Mouse (Mus musculus) bone marrow macrophage, adult 2 months (primary cell): ENCODE measurements around the gene Rho. TPM values are rescaled to one million over a fixed set of nuclear protein-coding genes. Genes with fewer than 3 reads are reported as not detected.

Experiments
- H3K27ac ChIP-seq: 2 replicates; pipeline ENCODE4 v1.5.1; 2012; ENCODE audit warnings: low read depth, low read length; ENCODE audit not compliant: insufficient read depth
- H3K4me1 ChIP-seq: 2 replicates; pipeline ENCODE4 v1.6.1; 2012; ENCODE audit warnings: low read length; ENCODE audit not compliant: control insufficient read depth, insufficient read depth
- H3K4me3 ChIP-seq: 2 replicates; pipeline ENCODE4 v1.5.1; 2012; ENCODE audit warnings: mild to moderate bottlenecking, low read length, moderate library complexity; ENCODE audit not compliant: insufficient read depth
- CTCF ChIP-seq: IDR thresholded peaks from 2 replicates; pipeline ENCODE4 v1.5.1; 2012; ENCODE audit warnings: low read depth, mild to moderate bottlenecking, low read length, moderate library complexity
- POLR2A ChIP-seq: IDR thresholded peaks from 2 replicates; pipeline ENCODE4 v1.6.1; 2012; ENCODE audit warnings: mild to moderate bottlenecking, low read depth, low read length, borderline replicate concordance
- polyA plus RNA-seq: library from polyadenylated mRNA; stranded (reverse); fragments of >200 nt; gene quantifications from 2 replicates; pipeline ENCODE4 v1.2.4, GENCODE M21; 2012; ENCODE audit not compliant: missing spikeins, insufficient read depth, insufficient read length

The Rho gene
- polyA plus RNA-seq, 1 experiment = not detected

DNA sequence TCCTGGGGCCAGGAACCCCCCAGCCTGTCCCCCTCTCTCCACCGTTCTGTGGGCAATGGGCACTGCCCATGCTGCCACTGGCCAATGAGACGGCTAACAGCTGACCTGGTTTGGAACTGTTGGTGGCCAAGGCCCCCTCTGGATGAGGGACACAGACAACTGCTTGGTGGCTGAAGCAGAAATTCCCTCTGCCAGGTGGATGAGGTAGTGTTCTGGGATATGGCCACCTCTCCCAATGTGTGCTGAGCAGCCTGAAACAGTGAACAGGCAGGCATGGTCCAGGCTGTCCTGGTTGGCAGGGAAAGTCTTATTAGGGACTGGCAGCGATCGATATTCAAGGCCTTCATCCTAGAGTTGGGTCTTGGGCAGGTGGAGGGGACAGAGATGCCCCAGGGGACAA, 23.6 kb downstream of the Rho start:
- peaks cover 7% of the 10 kb centered on the region for H3K4me1 ChIP-seq

GRCm38 (mm10) chr6:115955664-115956063, 24.1 kb downstream of the Rho start:
- TF ChIP-seq POLR2A (no peak), CTCF (no peak)
- no peak overlapping the region for H3K4me3 ChIP-seq
- peaks cover 7% of the 10 kb centered on the region for H3K4me1 ChIP-seq
- no peak overlapping the region for H3K27ac ChIP-seq

More for the DNA sequence above, 23.6 kb downstream of the Rho start:
- TF ChIP-seq POLR2A = no peak
- TF ChIP-seq CTCF = no peak
- Histone ChIP-seq H3K27ac (no peak overlapping the region), H3K4me3 (no peak overlapping the region)

DNA sequence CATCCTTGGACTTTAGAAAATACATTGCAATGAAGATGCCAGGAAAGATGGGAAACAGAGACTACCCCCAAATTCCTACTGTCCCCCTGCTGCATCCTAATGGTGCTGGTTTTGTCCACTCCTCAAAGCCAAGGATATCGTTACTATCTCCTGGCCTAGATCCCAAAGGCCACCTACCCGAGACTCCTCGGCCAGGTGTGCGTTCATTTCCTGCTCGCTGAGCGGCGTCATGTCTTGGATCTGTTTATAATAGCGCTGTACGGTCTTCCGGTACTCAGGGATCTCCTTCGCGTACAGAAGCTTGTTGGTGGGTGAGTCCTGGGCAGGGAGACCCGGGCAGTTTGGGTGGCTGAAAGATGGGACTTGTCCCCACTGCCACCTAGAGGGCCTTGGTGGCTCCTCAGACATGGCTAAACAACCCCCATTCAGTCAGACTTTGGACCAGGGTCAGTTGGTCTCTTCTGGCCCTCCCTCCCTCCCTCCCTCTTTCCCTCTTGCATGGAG, 24.9 kb downstream of the Rho start:
- H3K4me3 ChIP-seq = no peak overlapping the region
- no peak overlapping the region for H3K27ac ChIP-seq
- peaks cover 7% of the 10 kb centered on the region for H3K4me1 ChIP-seq
- TF ChIP-seq POLR2A (no peak), CTCF (no peak; the same call in 1 of the 2 replicates)

DNA sequence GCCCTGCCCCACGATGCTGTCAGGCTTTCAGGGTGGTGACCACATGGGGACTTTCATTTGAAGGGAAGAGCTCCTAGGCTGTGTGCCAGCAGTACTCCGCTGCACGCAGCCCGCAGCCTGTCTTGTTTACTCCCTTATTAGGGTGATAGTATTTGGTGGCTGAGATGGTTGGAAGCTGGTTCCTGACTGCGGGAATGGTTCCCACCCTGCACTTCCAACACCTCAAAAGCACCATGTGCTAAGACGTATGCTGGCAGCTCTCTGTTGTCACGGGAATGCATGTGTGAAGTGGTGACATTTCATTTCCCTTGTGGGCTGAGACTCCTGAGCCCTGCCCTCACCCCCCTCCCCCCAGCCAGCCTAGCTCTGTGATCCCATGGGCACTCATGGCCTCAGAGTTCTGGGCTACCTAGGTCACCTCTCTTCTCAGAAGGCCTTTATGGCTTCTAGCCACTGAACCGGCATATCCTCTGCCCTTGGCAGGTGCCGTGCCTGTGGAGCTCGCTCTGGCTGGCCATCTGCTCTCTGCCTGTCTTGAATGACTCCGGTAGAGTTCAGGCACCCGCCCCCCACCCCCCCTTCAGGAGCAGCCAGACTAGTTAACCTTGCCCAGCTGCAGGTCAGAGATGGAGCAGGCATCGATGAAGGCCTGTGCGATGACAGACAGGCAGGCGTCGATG, 25.5 kb downstream of the Rho start:
- no peak overlapping the region for H3K27ac ChIP-seq
- H3K4me1 ChIP-seq = peaks cover 7% of the 10 kb centered on the region
- TF ChIP-seq CTCF = no peak
- TF ChIP-seq POLR2A = no peak
- no peak overlapping the region for H3K4me3 ChIP-seq

DNA sequence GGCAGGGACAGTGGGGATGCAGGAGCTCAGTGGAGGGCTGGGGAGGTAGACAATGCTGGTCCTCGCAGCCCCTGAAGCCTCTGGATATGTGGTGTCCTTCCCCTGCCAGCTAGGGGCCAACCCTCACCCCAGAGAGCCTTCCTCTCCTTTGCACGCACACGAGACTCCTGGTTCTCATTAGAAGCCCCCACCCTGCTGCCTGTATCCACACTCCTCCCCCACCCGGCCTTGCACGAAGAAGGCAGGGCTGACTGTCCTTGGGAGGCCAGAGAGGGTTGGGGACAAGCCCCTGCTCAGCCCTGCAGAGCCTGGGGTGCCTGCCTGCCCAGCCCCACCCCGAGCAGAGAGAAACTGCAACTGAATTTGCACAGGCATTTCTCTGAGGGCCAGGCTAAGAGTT, 26.1 kb downstream of the Rho start:
- peaks cover 7% of the 10 kb centered on the region for H3K4me1 ChIP-seq
- no peak overlapping the region for H3K27ac ChIP-seq
- TF ChIP-seq POLR2A (no peak), CTCF (no peak)
- H3K4me3 ChIP-seq = no peak overlapping the region

DNA sequence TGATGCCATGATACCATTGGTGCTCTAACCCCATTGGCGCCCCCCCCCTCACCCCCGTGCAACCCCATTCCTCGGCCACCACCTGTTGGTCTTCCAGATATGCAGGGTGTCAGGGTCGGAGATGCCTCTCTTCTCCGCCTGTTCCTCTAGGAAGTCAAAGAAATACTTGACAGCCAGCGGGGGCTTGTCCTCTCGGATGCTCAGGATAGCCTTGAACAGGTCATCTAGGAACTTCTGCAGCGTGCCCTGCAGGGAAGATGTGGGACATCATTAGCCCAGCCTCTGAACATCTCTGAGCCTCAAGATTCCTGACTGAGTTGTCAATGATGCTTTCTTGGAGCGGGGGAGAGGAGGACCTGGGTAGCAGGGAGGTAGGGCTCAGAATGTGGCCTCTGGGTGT, 26.9 kb downstream of the Rho start:
- Histone ChIP-seq H3K4me1 (peaks cover 7% of the 10 kb centered on the region), H3K27ac (no peak overlapping the region), H3K4me3 (no peak overlapping the region)
- TF ChIP-seq POLR2A = no peak
- no peak for TF ChIP-seq CTCF

DNA sequence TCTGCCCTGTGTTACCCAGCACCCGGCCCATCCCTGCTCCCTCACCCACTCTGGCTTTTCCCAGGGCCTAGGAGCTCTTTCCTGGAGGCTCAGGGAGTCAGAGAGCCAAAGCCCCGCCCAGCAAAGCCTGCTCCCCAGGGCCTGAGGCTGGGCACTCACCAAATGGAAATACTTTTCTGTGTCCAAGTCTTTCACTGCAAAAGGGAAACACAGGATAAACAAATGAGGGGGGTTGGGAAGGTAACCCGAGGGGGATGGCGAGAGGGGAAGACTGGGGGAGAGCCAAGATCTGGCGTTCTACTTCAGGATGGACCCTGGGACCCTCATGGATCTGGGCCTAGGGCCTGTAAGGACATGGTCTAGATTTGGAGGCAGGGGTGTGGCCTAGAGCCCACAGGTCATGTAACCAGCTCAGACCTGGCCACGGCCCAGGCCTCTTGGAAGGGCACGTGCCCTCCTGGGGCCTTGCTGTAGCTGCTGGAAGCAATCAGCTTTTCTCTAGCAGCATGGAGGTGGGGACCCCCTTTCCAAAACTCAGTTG, 27.7 kb downstream of the Rho start:
- H3K27ac ChIP-seq = no peak overlapping the region
- peaks cover 4% of the 10 kb centered on the region for H3K4me1 ChIP-seq
- H3K4me3 ChIP-seq = no peak overlapping the region
- TF ChIP-seq CTCF = no peak
- TF ChIP-seq POLR2A = no peak

GRCm38 (mm10) chr6:115960322-115960721, 28.8 kb downstream of the Rho start:
- Histone ChIP-seq H3K4me3 (no peak overlapping the region), H3K4me1 (no peaks in the 10 kb centered on the region), H3K27ac (no peak overlapping the region)
- TF ChIP-seq POLR2A (no peak), CTCF (no peak)

- Histone ChIP-seq H3K27ac (no peak overlapping the region), H3K4me1 (no peaks in the 10 kb centered on the region), H3K4me3 (no peak overlapping the region)
- TF ChIP-seq CTCF (no peak), POLR2A (no peak)
Measured at GRCm38 (mm10) chr6:115961743-115962142, 30.2 kb downstream of the Rho start.

- Histone ChIP-seq H3K27ac (no peak overlapping the region), H3K4me3 (no peak overlapping the region), H3K4me1 (no peaks in the 10 kb centered on the region)
- 0 out of 2 replicates have a peak, but pooled peaks have one; percentile 12 for TF ChIP-seq CTCF
- TF ChIP-seq POLR2A = no peak
Measured at GRCm38 (mm10) chr6:115962439-115963085, 31.0 kb downstream of the Rho start.

DNA sequence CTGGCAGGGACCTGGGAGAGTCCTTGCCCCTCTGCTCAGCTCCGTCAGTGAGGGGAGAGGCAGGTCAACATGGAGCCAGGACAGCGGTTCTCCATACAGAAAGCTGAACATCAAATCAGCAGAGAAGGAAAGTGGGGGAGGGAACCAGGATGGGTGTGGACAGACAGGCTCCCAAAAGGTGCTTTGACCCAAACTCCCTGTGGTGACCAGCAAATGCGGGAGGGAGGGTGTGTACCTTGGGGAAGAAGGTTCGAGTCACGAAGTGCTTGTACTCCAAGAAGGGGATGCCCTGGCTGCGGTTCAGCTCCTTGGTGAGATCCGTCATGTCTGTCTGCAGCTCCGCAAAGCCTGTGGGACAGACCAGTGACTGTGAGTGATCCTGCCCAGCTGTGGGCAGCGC, 32.1 kb downstream of the Rho start:
- no peaks in the 10 kb centered on the region for H3K4me1 ChIP-seq
- TF ChIP-seq CTCF (no peak), POLR2A (no peak)
- no peak overlapping the region for H3K27ac ChIP-seq
- no peak overlapping the region for H3K4me3 ChIP-seq
